Mouse (Mus musculus) heart, embryonic 12.5 days (tissue): ENCODE data around the gene Eif3j1. TPM values are rescaled to one million over a fixed set of nuclear protein-coding genes. Genes with fewer than 3 reads are reported as not detected.

Experiments used
- microRNA-seq: library from miRNA; unstranded; fragments of <30 nt; microRNA quantifications from one replicate; pipeline ENCODE4, GENCODE M21; 2017
- polyA plus RNA-seq: library from polyadenylated mRNA; unstranded; fragments of >200 nt; fragmentation: Nextera tagmentation; extraction: Ambion mirVana; gene quantifications from 2 replicates; pipeline ENCODE4 v1.2.1, GENCODE M21; 2016

Eif3j1 gene
- polyA plus RNA-seq, 1 experiment from 2014 or later, result 15.7 TPM

Small RNA genes lying within 50 kb of the gene (microRNA-seq; reads per million reads assigned to microRNA genes)
- gene Gm47314, result not detected

Other genes with a start within 250 kb of the Eif3j1 start
- 25.6 TPM in 2 replicates for gene Frmd5, start 221.5 kb upstream of the Eif3j1 start, polyA plus RNA-seq
- gene Casc4, start 161.6 kb upstream of the Eif3j1 start, polyA plus RNA-seq, result 17.5 and 21.2 TPM in 2 replicates
- 44.4 and 49.2 TPM in 2 replicates for gene Ctdspl2, start 72.5 kb upstream of the Eif3j1 start, polyA plus RNA-seq
- 0.18 TPM in 1 of 2 replicates, not detected in the other for gene Mageb3, start 72.5 kb upstream of the Eif3j1 start, polyA plus RNA-seq
- gene Spg11, start 89.8 kb downstream of the Eif3j1 start, polyA plus RNA-seq, result 8.3 and 8.8 TPM in 2 replicates
- gene B2m, start 119.1 kb downstream of the Eif3j1 start, polyA plus RNA-seq, result 246 and 247 TPM in 2 replicates
- 0.10 TPM in 1 of 2 replicates, not detected in the other for gene Trim69, start 132.2 kb downstream of the Eif3j1 start, polyA plus RNA-seq
- not detected in 2 replicates for gene Patl2, start 157.6 kb downstream of the Eif3j1 start, polyA plus RNA-seq
- gene Terb2, start 157.7 kb downstream of the Eif3j1 start, polyA plus RNA-seq, result not detected in 2 replicates
- 55.2 and 55.5 TPM in 2 replicates for gene Sord, start 206.2 kb downstream of the Eif3j1 start, polyA plus RNA-seq